ENCODE assay signal across 8 mouse cellular contexts in genomic region chr5:101764554-101765347, GRCm38 (mm10). TPM values are rescaled to one million over a fixed set of nuclear protein-coding genes. Genes with fewer than 3 reads are reported as not detected.
DNase-seq lines count a peak whose midpoint lies in the region; ATAC-seq and TF ChIP-seq lines count a peak whose summit lies in the region.

Cds1 (plus strand) TSS chr5:101765130.

- POLR2A ChIA-PET in Patski (lab: Charles Lee) = interaction anchor here (1.5 kb wide), 1 partner anchor 16 kb away, joined by 5 read pairs; no protein-coding TSS in a partner anchor

- H3K4me2 ChIP-seq in lung, postnatal 0 days (replicated peaks; ENCODE audit: low read depth, low read length) = peak within 1 kb of the TSS; percentile 98

- in situ Hi-C loops in Patski (cut with MboI; ENCODE audit: low pct_unique_long_range_greater_than_20kb) = no loop called here

- H3K27me3 ChIP-seq in Patski = no peaks in the 10 kb centered on the region
- H3K27me3 ChIP-seq in hindbrain, embryonic 10.5 days (ENCODE audit: insufficient read depth, poor library complexity, severe bottlenecking) = peaks cover 85% of the 10 kb centered on the region
- no peaks in the 10 kb centered on the region; the same call in 1 of the 2 replicates for H3K27me3 ChIP-seq in lung, postnatal 0 days (replicated peaks; ENCODE audit: insufficient read depth, low read length)

- H3K36me3 ChIP-seq in hindbrain, embryonic 10.5 days = no peaks in the 10 kb centered on the region
- H3K36me3 ChIP-seq in lung, postnatal 0 days (ENCODE audit: insufficient read depth, low read length) = no peaks in the 10 kb centered on the region

- ATAC-seq in Patski = peak; percentile 86
- peak; percentile 90 for ATAC-seq in lung, postnatal 0 days

- H3K9me3 ChIP-seq in hindbrain, embryonic 10.5 days = no peaks in the 10 kb centered on the region
- H3K9me3 ChIP-seq in lung, postnatal 0 days (ENCODE audit: low read length) = no peaks in the 10 kb centered on the region

- no peak for DNase-seq in Patski (ENCODE audit: low read depth, low spot score)
- peak; percentile 90 for DNase-seq in cerebellum, adult 9-10 months
- DNase-seq in frontal cortex, postnatal 10 days (ENCODE audit: low spot score in 2 of 2) = peak; percentile 52 to 80
- DNase-seq in hindbrain, embryonic 10.5 days (ENCODE audit: low spot score) = peak; percentile 67
- peak; percentile 75 to 79 for DNase-seq in layer of hippocampus, postnatal 14 days (ENCODE audit: low spot score in 2 of 2)
- peak; percentile 89 for DNase-seq in lung, postnatal 0 days (ENCODE audit: low spot score)
- DNase-seq in ovary, postnatal 36 days (ENCODE audit: low spot score) = peak; percentile 84
- peak; percentile 72 for DNase-seq in thymus, postnatal 14 days

- H3K27ac ChIP-seq in hindbrain, embryonic 10.5 days = peak within 1 kb of the TSS; percentile 53
- peak within 1 kb of the TSS; percentile 87 for H3K27ac ChIP-seq in lung, postnatal 0 days (ENCODE audit: low read length)

- peak; percentile 73 for TF ChIP-seq CTCF in Patski (IDR thresholded peaks at IDR 0.05)
- TF ChIP-seq CTCF in lung, postnatal 0 days (IDR thresholded peaks at IDR 0.05) = peak; percentile 35

- H3K9ac ChIP-seq in lung, postnatal 0 days (replicated peaks; ENCODE audit: low read depth) = peak within 1 kb of the TSS; percentile 60

- CTCF ChIA-PET in Patski (lab: Charles Lee) = no interaction called here

- WGBS in hindbrain, embryonic 10.5 days = under 1% methylated on average over 87 of the region's 91 CpGs
- WGBS in lung, postnatal 0 days = 3% methylated on average over 60 of the region's 91 CpGs

- peaks cover 17% of the 10 kb centered on the region for H3K4me1 ChIP-seq in hindbrain, embryonic 10.5 days (replicated peaks)
- H3K4me1 ChIP-seq in lung, postnatal 0 days (ENCODE audit: insufficient read depth, low read depth, low read length) = no peaks in the 10 kb centered on the region

- peak within 1 kb of the TSS; percentile 69 for H3K4me3 ChIP-seq in hindbrain, embryonic 10.5 days
- H3K4me3 ChIP-seq in lung, postnatal 0 days (ENCODE audit: low read depth, low read length) = peak within 1 kb of the TSS; percentile 80

- TF ChIP-seq EP300 in lung, postnatal 0 days (IDR thresholded peaks at IDR 0.05) = no peak

RNA-seq across cellular contexts. Expression of gene Cds1, which starts in this region (rescaled TPM):
- 24.1 TPM for polyA plus RNA-seq in Patski (2021)
- 0.73 and 1.2 TPM in 2 replicates for polyA plus RNA-seq in hindbrain, embryonic 10.5 days (2016; fragmentation: Nextera tagmentation; extraction: Ambion mirVana)
- 10 to 100 TPM; 57.2 to 58.8 TPM for total RNA-seq in layer of hippocampus, postnatal 14 days (2021)
- 24.0 and 32.4 TPM in 2 replicates for polyA plus RNA-seq in lung, postnatal 0 days (2015; fragmentation: Nextera tagmentation; extraction: Ambion mirVana)

Comparison
In these comparisons a context has a peak if more than half of its experiments do, and no peak if none do; other contexts are left out.
1. RNA of gene Cds1 (polyA plus RNA-seq): 24.0 to 32.4 TPM in lung, postnatal 0 days and 24.1 TPM in Patski (single experiment); 0.73 to 1.2 TPM in hindbrain, embryonic 10.5 days; every median in the first group is over 10 times any median in the second.